Mouse (Mus musculus): ENCODE results near the gene Gnai3. TPM values are rescaled to one million over a fixed set of nuclear protein-coding genes. Genes with fewer than 3 reads are reported as not detected.

Gnai3 gene
- polyA plus RNA-seq (2014; fragmentation: Nextera tagmentation; extraction: Ambion mirVana), result 157 and 172 TPM in 2 replicates

DNA sequence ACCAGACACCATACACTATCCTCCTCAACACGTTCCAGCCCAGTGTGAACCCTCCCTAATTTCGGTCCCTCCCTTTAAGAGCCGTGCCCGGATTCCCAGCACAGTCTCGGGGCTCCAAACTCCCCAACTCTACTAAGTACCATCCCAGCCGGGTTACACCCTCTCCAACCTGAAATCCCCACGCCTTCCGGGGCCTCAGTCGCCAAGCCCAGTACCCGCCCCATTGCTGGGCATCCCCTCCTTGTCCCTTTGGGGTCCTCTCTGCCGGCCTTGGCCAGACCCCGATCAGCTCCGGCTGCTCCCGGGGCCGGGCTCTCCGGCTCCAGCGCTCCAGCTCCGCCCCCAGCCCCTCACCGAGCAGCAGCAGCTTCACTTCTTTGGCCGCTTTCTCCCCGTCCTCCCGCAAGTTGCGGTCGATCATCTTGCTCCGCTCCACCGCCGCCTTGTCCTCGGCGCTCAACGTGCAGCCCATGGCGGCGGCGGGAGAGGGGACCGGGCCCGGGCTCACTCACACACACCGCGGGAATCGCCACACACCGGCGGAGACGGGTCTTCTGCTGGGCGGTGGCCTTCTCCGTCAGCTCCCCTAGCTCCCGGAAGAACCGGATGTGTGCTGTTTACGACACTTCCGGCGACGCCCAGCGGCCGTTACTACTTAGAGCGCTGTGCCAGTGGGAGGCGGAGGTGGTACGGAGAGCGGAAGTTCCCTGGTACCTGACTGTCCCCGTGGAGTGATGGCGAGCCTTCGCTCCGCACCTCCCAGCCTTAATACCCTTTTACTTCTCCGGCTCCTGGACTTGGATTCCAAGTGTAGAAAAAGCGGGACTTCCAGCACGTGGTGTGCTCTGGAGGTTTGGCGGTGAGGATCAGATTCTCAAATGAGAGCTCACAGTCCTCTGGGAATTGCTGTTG is at the start of gene Gnai3:
Gene Gnai3, minus strand, starts transcription at position 613 of the 912 bp plus-strand sequence.
- Histone ChIP-seq H3K36me3 (ENCODE audit: control insufficient read depth, insufficient read depth, low read length) (peaks cover 3% of the 10 kb centered on the region; the same call in 1 of the 2 replicates), H3K4me2 (ENCODE audit: low read length) (peak within 1 kb of the TSS; percentile 79), H3K9me3 (replicated peaks; ENCODE audit: control insufficient read depth, low read length) (no peaks in the 10 kb centered on the region), H3K4me3 (ENCODE audit: low read depth, low read length) (peak within 1 kb of the TSS; percentile 94), H3K27me3 (replicated peaks; ENCODE audit: control insufficient read depth, insufficient read depth, low read length) (no peaks in the 10 kb centered on the region), H3K9ac (ENCODE audit: low read length) (peak within 1 kb of the TSS; percentile 93), H3K27ac (ENCODE audit: low read depth, low read length) (peak within 1 kb of the TSS; percentile 91), H3K4me1 (ENCODE audit: control insufficient read depth, insufficient read depth, low read length) (peaks cover 12% of the 10 kb centered on the region)
- ATAC-seq, result peak; percentile 97
- under 1% methylated on average over 62 of the region's 63 CpGs for WGBS
- peak; percentile 96 for DNase-seq (ENCODE audit: low spot score)

- no peak overlapping the region for H3K4me3 ChIP-seq (ENCODE audit: low read depth, low read length)
- H3K4me1 ChIP-seq (ENCODE audit: control insufficient read depth, insufficient read depth, low read length), result peaks cover 17% of the 10 kb centered on the region
- H3K36me3 ChIP-seq (ENCODE audit: control insufficient read depth, insufficient read depth, low read length), result peaks cover 23% of the 10 kb centered on the region
- no peaks in the 10 kb centered on the region for H3K27me3 ChIP-seq (replicated peaks; ENCODE audit: control insufficient read depth, insufficient read depth, low read length)
- H3K9me3 ChIP-seq (replicated peaks; ENCODE audit: control insufficient read depth, low read length), result no peaks in the 10 kb centered on the region
- DNase-seq (ENCODE audit: low spot score) (no peak), ATAC-seq (no peak)
- H3K27ac ChIP-seq (ENCODE audit: low read depth, low read length), result peak overlapping the region; percentile 75; the same call in 1 of the 2 replicates
- no peak overlapping the region for H3K4me2 ChIP-seq (ENCODE audit: low read length)
- H3K9ac ChIP-seq (ENCODE audit: low read length), result no peak overlapping the region
- 92% methylated on average over 4 of the region's 4 CpGs for WGBS
Measured at GRCm38 (mm10) chr3:108195287-108195686, 49.3 kb upstream of the Gnai3 start.

- H3K36me3 ChIP-seq (ENCODE audit: control insufficient read depth, insufficient read depth, low read length), result peaks cover 17% of the 10 kb centered on the region; the same call in 1 of the 2 replicates
- ATAC-seq, result no peak
- H3K27ac ChIP-seq (ENCODE audit: low read depth, low read length), result no peak overlapping the region
- no peak overlapping the region for H3K4me2 ChIP-seq (ENCODE audit: low read length)
- H3K9ac ChIP-seq (ENCODE audit: low read length), result no peak overlapping the region
- 83% methylated on average over 4 of the region's 4 CpGs for WGBS
- H3K4me3 ChIP-seq (ENCODE audit: low read depth, low read length), result no peak overlapping the region
- H3K9me3 ChIP-seq (replicated peaks; ENCODE audit: control insufficient read depth, low read length), result no peaks in the 10 kb centered on the region
- H3K4me1 ChIP-seq (ENCODE audit: control insufficient read depth, insufficient read depth, low read length), result peaks cover 17% of the 10 kb centered on the region
- no peaks in the 10 kb centered on the region for H3K27me3 ChIP-seq (replicated peaks; ENCODE audit: control insufficient read depth, insufficient read depth, low read length)
- no peak for DNase-seq (ENCODE audit: low spot score)
Measured at GRCm38 (mm10) chr3:108193686-108194085, 47.7 kb upstream of the Gnai3 start.

- H3K36me3 ChIP-seq (ENCODE audit: control insufficient read depth, insufficient read depth, low read length), result peaks cover 16% of the 10 kb centered on the region; the same call in 1 of the 2 replicates
- H3K27me3 ChIP-seq (replicated peaks; ENCODE audit: control insufficient read depth, insufficient read depth, low read length), result no peaks in the 10 kb centered on the region
- WGBS, result 72% methylated on average over 5 of the region's 5 CpGs
- H3K9me3 ChIP-seq (replicated peaks; ENCODE audit: control insufficient read depth, low read length), result no peaks in the 10 kb centered on the region
- ATAC-seq, result no peak
- no peak overlapping the region for H3K27ac ChIP-seq (ENCODE audit: low read depth, low read length)
- no peak for DNase-seq (ENCODE audit: low spot score)
- H3K4me3 ChIP-seq (ENCODE audit: low read depth, low read length), result no peak overlapping the region
- H3K9ac ChIP-seq (ENCODE audit: low read length), result no peak overlapping the region
- 0 out of 2 replicates have a peak, but pooled peaks cover 7% of the 10 kb centered on the region for H3K4me1 ChIP-seq (ENCODE audit: control insufficient read depth, insufficient read depth, low read length)
- H3K4me2 ChIP-seq (ENCODE audit: low read length), result no peak overlapping the region
Measured at GRCm38 (mm10) chr3:108189897-108190296, 44.0 kb upstream of the Gnai3 start.

DNA sequence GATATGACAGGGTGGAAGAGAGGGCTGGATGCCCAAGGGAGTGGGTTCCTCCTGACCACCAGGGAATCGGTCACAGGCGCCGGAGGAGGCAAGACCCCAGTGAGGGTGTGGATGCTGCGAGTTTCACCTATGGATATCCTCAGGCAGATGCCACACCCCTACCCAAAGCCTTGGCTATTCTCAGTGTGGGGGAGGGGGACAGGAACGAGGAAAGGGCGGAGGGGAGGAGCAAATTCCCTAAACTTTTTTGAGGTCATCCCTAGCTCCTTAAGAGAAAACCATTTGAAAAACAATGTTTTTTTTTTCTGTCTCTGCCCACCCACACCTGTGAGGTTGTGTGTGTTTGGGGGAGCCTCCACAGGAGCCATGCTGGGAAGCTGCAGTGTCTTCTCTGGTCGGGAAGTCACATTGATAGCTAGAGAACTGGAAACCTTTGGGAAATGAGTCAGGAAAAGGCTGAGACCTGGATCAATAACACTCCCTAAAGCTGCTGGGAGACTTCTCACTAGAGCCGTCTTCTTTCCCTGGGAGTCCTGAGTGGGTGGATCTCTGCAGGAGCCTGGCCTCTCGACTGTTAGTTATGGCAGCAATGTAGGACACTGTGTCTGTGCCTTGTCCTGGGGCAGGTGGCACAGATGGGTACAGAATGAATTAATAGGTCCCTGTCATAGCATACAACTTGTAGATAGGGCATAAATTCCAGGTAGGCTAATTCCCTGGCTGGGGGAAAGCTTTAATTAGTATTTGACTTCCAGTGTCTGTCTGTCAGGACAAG is 43.0 kb upstream of the Gnai3 start:
- H3K27me3 ChIP-seq (replicated peaks; ENCODE audit: control insufficient read depth, insufficient read depth, low read length), result no peaks in the 10 kb centered on the region
- 0 out of 2 replicates have a peak, but pooled peaks cover 7% of the 10 kb centered on the region for H3K4me1 ChIP-seq (ENCODE audit: control insufficient read depth, insufficient read depth, low read length)
- H3K4me3 ChIP-seq (ENCODE audit: low read depth, low read length), result no peak overlapping the region
- no peaks in the 10 kb centered on the region for H3K9me3 ChIP-seq (replicated peaks; ENCODE audit: control insufficient read depth, low read length)
- DNase-seq (ENCODE audit: low spot score) (no peak), ATAC-seq (no peak)
- WGBS, result 78% methylated on average over 9 of the region's 9 CpGs
- no peak overlapping the region for H3K9ac ChIP-seq (ENCODE audit: low read length)
- H3K4me2 ChIP-seq (ENCODE audit: low read length), result no peak overlapping the region
- peaks cover 16% of the 10 kb centered on the region; the same call in 1 of the 2 replicates for H3K36me3 ChIP-seq (ENCODE audit: control insufficient read depth, insufficient read depth, low read length)
- no peak overlapping the region for H3K27ac ChIP-seq (ENCODE audit: low read depth, low read length)

DNA sequence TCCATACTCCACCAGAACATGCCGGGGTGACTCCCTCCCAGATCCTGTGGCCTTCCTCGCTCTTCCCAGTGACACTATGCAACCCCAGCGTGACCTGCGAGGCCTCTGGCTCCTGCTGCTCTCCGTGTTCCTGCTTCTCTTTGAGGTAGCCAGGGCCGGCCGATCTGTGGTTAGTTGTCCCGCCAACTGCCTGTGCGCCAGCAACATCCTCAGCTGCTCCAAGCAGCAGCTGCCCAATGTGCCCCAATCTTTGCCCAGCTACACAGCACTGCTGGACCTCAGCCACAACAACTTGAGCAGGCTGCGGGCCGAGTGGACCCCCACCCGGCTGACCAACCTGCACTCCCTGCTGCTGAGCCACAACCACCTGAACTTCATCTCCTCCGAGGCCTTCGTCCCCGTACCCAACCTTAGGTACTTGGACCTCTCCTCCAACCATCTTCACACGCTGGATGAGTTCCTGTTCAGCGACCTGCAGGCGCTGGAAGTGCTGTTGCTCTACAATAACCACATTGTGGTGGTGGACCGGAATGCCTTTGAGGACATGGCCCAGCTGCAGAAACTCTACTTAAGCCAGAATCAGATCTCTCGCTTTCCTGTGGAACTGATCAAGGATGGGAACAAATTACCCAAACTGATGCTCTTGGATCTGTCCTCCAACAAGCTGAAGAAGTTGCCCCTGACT is 41.3 kb upstream of the Gnai3 start:
- 0 out of 2 replicates have a peak, but pooled peaks cover 7% of the 10 kb centered on the region for H3K4me1 ChIP-seq (ENCODE audit: control insufficient read depth, insufficient read depth, low read length)
- H3K4me2 ChIP-seq (ENCODE audit: low read length), result peak overlapping the region; percentile 83
- H3K9ac ChIP-seq (ENCODE audit: low read length), result peak overlapping the region; percentile 82
- WGBS, result 63% methylated on average over 20 of the region's 20 CpGs
- H3K27me3 ChIP-seq (replicated peaks; ENCODE audit: control insufficient read depth, insufficient read depth, low read length), result no peaks in the 10 kb centered on the region
- no peaks in the 10 kb centered on the region for H3K9me3 ChIP-seq (replicated peaks; ENCODE audit: control insufficient read depth, low read length)
- H3K36me3 ChIP-seq (ENCODE audit: control insufficient read depth, insufficient read depth, low read length), result peaks cover 13% of the 10 kb centered on the region; the same call in 1 of the 2 replicates
- no peak overlapping the region for H3K27ac ChIP-seq (ENCODE audit: low read depth, low read length)
- H3K4me3 ChIP-seq (ENCODE audit: low read depth, low read length), result peak overlapping the region; percentile 72
- ATAC-seq (peak; percentile 8; the same call in 1 of the 2 replicates), DNase-seq (ENCODE audit: low spot score) (no peak)

GRCm38 (mm10) chr3:108186098-108187047 is 40.4 kb upstream of the Gnai3 start, which contains the start of gene Amigo1:
TSS of gene Amigo1 (plus strand) at chr3:108186335.
- ATAC-seq, result peak; percentile 73

More at GRCm38 (mm10) chr3:108186098-108187047, 40.4 kb upstream of the Gnai3 start, which contains the start of gene Amigo1:
- H3K9me3 ChIP-seq (replicated peaks; ENCODE audit: control insufficient read depth, low read length), result no peaks in the 10 kb centered on the region
- peak within 1 kb of the TSS; percentile 83 for H3K4me2 ChIP-seq (ENCODE audit: low read length)
- 0 out of 2 replicates have a peak, but pooled peaks cover 7% of the 10 kb centered on the region for H3K4me1 ChIP-seq (ENCODE audit: control insufficient read depth, insufficient read depth, low read length)
- DNase-seq (ENCODE audit: low spot score), result peak; percentile 64
- peak within 1 kb of the TSS; percentile 82 for H3K9ac ChIP-seq (ENCODE audit: low read length)
- no peaks in the 10 kb centered on the region for H3K27me3 ChIP-seq (replicated peaks; ENCODE audit: control insufficient read depth, insufficient read depth, low read length)
- WGBS, result under 1% methylated on average over 59 of the region's 100 CpGs
- H3K36me3 ChIP-seq (ENCODE audit: control insufficient read depth, insufficient read depth, low read length), result peaks cover 10% of the 10 kb centered on the region; the same call in 1 of the 2 replicates
- peak within 1 kb of the TSS; percentile 60; the same call in 1 of the 2 replicates for H3K27ac ChIP-seq (ENCODE audit: low read depth, low read length)
- H3K4me3 ChIP-seq (ENCODE audit: low read depth, low read length), result peak within 1 kb of the TSS; percentile 72

Measured in forebrain, embryonic 14.5 days (tissue).